Mouse (Mus musculus): ENCODE measurements around the gene Vasn. TPM values are rescaled to one million over a fixed set of nuclear protein-coding genes. Genes with fewer than 3 reads are reported as not detected.

Vasn gene
- polyA plus RNA-seq, 1 experiment from 2014 or later = 20.2 TPM

DNA sequence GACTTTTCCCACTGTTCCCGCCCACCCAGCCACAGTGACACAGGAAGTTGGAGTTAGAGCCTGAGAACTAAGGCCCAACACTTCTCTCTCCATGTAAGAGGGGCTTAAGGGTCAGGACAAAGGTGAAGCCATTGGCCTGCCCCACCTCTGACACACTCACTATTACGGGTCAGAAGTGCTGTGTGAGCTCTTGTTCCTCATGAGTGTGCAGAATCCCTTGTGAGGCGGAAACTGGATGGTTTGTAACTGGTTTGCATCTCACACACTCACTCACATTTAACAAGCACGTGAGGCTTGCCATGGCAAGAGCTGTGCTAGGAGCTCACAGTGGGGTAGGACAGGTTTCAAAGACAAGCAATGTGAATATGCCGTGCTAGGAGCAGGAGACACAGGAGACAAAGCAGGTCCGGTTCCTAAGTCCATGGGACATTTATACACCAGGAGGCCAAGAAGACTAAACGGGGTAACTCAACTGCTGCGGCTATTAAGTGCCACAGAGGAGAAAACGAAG is 16.9 kb downstream of the Vasn start:
- whole genome bisulfite sequencing = 41% methylated on average over 9 of the region's 9 CpGs
- Histone ChIP-seq H3K27me3 (ENCODE audit: control insufficient read depth, insufficient read depth, low read length) (no peaks in the 10 kb centered on the region), H3K4me2 (ENCODE audit: low read depth, severe bottlenecking) (no peak overlapping the region), H3K9me3 (ENCODE audit: control insufficient read depth, low read length) (no peaks in the 10 kb centered on the region), H3K4me3 (ENCODE audit: low read depth, low read length) (no peak overlapping the region), H3K27ac (replicated peaks; ENCODE audit: low read depth, low read length) (peak overlapping the region; percentile 97; the same call in 1 of the 2 replicates), H3K9ac (ENCODE audit: low read length) (no peak overlapping the region), H3K4me1 (ENCODE audit: control insufficient read depth, insufficient read depth, low read length) (peaks cover 78% of the 10 kb centered on the region), H3K36me3 (ENCODE audit: control insufficient read depth, insufficient read depth, low read length) (peaks cover 5% of the 10 kb centered on the region; the same call in 1 of the 2 replicates)
- ATAC-seq (ENCODE audit: insufficient number of reproducible peaks, low FRiP score, low TSS enrichment, low read depth) = no peak
- no peak for DNase-seq (ENCODE audit: low spot score)

DNA sequence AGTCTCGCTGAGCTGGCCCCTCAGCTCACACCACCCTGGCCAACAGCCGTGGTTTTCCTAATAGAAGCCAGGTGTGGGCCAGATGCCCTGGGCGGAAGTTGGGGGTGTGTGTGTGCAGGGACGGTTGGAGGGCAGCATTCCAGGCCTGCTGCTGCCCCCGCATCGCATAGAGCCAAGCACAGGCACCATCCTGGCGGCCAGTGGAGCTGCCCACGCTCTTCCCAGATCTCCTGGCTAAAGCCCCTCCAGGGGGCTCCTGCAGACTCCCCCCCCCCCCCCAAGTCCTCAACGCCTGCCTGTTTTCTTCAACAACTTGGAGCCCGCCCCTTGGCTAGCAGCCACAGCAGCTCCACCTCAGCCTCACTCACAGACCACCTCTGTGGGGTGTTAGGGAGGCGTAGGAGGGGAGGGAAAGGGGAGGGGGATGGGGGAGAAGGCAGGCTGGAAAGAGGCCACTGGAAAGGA is 19.1 kb downstream of the Vasn start:
- Histone ChIP-seq H3K4me2 (ENCODE audit: low read depth, severe bottlenecking) (peak overlapping the region; percentile 34; the same call in 1 of the 2 replicates), H3K27me3 (ENCODE audit: control insufficient read depth, insufficient read depth, low read length) (no peaks in the 10 kb centered on the region), H3K9ac (ENCODE audit: low read length) (peak overlapping the region; percentile 54), H3K9me3 (ENCODE audit: control insufficient read depth, low read length) (no peaks in the 10 kb centered on the region), H3K27ac (replicated peaks; ENCODE audit: low read depth, low read length) (peak overlapping the region; percentile 97), H3K36me3 (ENCODE audit: control insufficient read depth, insufficient read depth, low read length) (peaks cover 6% of the 10 kb centered on the region; the same call in 1 of the 2 replicates), H3K4me1 (ENCODE audit: control insufficient read depth, insufficient read depth, low read length) (peaks cover 56% of the 10 kb centered on the region), H3K4me3 (ENCODE audit: low read depth, low read length) (no peak overlapping the region)
- ATAC-seq (ENCODE audit: insufficient number of reproducible peaks, low FRiP score, low TSS enrichment, low read depth) = peak; percentile 96
- peak; percentile 96 for DNase-seq (ENCODE audit: low spot score)
- 8% methylated on average over 11 of the region's 11 CpGs for WGBS

DNA sequence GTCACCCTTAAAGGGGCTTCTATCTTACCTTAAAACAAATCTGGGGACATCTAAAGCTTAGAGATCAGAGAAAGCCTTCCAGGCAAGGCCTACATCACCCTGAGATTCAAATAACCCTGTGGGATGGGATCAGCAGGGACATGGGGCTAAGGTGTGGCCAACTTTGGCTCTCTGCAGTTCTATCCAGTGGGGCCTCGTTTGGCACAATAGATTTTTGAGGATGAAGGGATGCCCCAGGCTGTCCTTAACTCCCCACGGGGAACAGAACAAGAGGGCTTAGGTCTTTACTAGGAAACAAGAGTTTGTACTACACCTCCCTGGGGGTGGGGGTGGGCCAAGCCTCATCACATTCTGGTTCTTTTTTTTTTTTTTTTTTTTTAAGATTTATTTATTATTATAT is 19.6 kb downstream of the Vasn start:
- DNase-seq (ENCODE audit: low spot score) (no peak), ATAC-seq (ENCODE audit: insufficient number of reproducible peaks, low FRiP score, low TSS enrichment, low read depth) (peak; percentile 29; the same call in 1 of the 2 replicates)
- peaks cover 6% of the 10 kb centered on the region; the same call in 1 of the 2 replicates for H3K36me3 ChIP-seq (ENCODE audit: control insufficient read depth, insufficient read depth, low read length)
- H3K4me2 ChIP-seq (ENCODE audit: low read depth, severe bottlenecking) = peak overlapping the region; percentile 34
- H3K9ac ChIP-seq (ENCODE audit: low read length) = peak overlapping the region; percentile 54
- H3K9me3 ChIP-seq (ENCODE audit: control insufficient read depth, low read length) = no peaks in the 10 kb centered on the region
- H3K4me1 ChIP-seq (ENCODE audit: control insufficient read depth, insufficient read depth, low read length) = peaks cover 51% of the 10 kb centered on the region
- WGBS = 3% methylated on average over 2 of the region's 2 CpGs
- H3K27ac ChIP-seq (replicated peaks; ENCODE audit: low read depth, low read length) = peak overlapping the region; percentile 97
- H3K27me3 ChIP-seq (ENCODE audit: control insufficient read depth, insufficient read depth, low read length) = no peaks in the 10 kb centered on the region
- H3K4me3 ChIP-seq (ENCODE audit: low read depth, low read length) = no peak overlapping the region

DNA sequence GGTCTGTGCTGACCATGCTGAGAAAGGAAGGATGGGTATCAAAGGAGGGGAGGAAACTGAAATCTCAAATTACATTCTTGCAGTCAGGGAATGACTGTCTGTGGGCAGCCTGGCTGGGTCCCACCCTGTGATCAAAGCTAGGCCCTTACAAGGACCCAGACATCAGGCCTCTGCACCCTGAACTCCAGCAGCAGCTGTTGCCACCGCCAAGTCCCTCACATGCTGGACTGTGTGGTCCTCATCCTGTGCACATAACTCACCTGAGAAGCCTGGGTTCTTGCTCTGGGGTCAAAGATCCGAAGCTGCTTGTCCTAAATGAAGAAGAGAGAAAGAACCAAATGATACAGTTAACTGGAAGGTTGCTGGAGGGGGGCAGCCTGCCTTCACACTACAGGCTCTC is 21.9 kb downstream of the Vasn start:
- H3K36me3 ChIP-seq (ENCODE audit: control insufficient read depth, insufficient read depth, low read length) = peaks cover 4% of the 10 kb centered on the region; the same call in 1 of the 2 replicates
- WGBS = 52% methylated on average over 2 of the region's 2 CpGs
- no peak for ATAC-seq (ENCODE audit: insufficient number of reproducible peaks, low FRiP score, low TSS enrichment, low read depth)

DNA sequence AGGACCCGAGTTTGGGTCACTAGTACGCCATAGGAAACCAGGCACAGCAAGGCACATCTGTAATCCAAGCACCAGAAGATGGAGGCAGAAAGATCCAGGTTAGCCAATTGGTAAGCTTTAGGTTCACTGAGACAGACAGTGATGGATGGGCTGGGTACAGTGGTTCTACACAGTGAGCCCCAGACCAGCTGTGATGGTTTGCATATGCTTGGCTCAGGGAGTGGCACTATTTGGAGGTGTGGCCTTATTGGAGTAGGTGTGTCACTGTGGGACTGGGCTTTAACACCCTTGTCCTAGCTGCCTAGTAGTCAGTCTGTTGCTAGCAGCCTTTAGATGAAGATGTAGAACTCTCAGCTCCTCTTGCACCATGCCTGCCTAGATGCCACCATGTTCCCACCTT is 24.1 kb downstream of the Vasn start:
- peaks cover 7% of the 10 kb centered on the region for H3K36me3 ChIP-seq (ENCODE audit: control insufficient read depth, insufficient read depth, low read length)
- WGBS = 85% methylated on average over 2 of the region's 2 CpGs
- H3K9me3 ChIP-seq (ENCODE audit: control insufficient read depth, low read length) = no peaks in the 10 kb centered on the region
- peaks cover 20% of the 10 kb centered on the region; the same call in 1 of the 2 replicates for H3K4me1 ChIP-seq (ENCODE audit: control insufficient read depth, insufficient read depth, low read length)
- no peak overlapping the region for H3K9ac ChIP-seq (ENCODE audit: low read length)
- H3K4me2 ChIP-seq (ENCODE audit: low read depth, severe bottlenecking) = no peak overlapping the region
- no peaks in the 10 kb centered on the region for H3K27me3 ChIP-seq (ENCODE audit: control insufficient read depth, insufficient read depth, low read length)
- no peak for ATAC-seq (ENCODE audit: insufficient number of reproducible peaks, low FRiP score, low TSS enrichment, low read depth)
- no peak overlapping the region for H3K4me3 ChIP-seq (ENCODE audit: low read depth, low read length)
- DNase-seq (ENCODE audit: low spot score) = no peak
- H3K27ac ChIP-seq (replicated peaks; ENCODE audit: low read depth, low read length) = no peak overlapping the region

More for the DNA sequence above, 21.9 kb downstream of the Vasn start:
- Histone ChIP-seq H3K9me3 (ENCODE audit: control insufficient read depth, low read length) (no peaks in the 10 kb centered on the region), H3K4me3 (ENCODE audit: low read depth, low read length) (no peak overlapping the region), H3K4me2 (ENCODE audit: low read depth, severe bottlenecking) (no peak overlapping the region), H3K9ac (ENCODE audit: low read length) (no peak overlapping the region), H3K27me3 (ENCODE audit: control insufficient read depth, insufficient read depth, low read length) (no peaks in the 10 kb centered on the region), H3K4me1 (ENCODE audit: control insufficient read depth, insufficient read depth, low read length) (peaks cover 28% of the 10 kb centered on the region), H3K27ac (replicated peaks; ENCODE audit: low read depth, low read length) (peak overlapping the region; percentile 38; the same call in 1 of the 2 replicates)
- DNase-seq (ENCODE audit: low spot score) = no peak

DNA sequence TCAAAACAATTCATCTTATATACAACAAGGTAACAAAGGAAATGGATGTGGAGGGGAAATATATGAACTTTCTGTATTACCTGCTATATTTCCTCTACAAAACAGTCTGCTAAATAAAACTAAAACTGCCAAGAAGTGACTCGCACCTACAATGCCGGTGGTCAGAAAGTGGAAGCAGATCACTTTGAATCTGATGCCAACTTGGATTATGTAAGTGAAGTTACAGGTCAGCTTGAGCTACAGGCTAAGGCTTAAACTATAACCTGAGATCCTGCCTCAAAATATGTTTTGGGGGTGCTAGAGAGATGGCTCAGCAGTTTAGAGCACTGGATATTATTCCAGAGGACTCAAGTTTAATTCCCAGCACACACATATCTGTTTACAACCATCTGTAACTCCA is 26.0 kb downstream of the Vasn start:
- Histone ChIP-seq H3K4me2 (ENCODE audit: low read depth, severe bottlenecking) (no peak overlapping the region), H3K9me3 (ENCODE audit: control insufficient read depth, low read length) (no peaks in the 10 kb centered on the region), H3K4me1 (ENCODE audit: control insufficient read depth, insufficient read depth, low read length) (peaks cover 11% of the 10 kb centered on the region; the same call in 1 of the 2 replicates), H3K27ac (replicated peaks; ENCODE audit: low read depth, low read length) (no peak overlapping the region), H3K36me3 (ENCODE audit: control insufficient read depth, insufficient read depth, low read length) (peaks cover 10% of the 10 kb centered on the region), H3K9ac (ENCODE audit: low read length) (no peak overlapping the region), H3K27me3 (ENCODE audit: control insufficient read depth, insufficient read depth, low read length) (no peaks in the 10 kb centered on the region), H3K4me3 (ENCODE audit: low read depth, low read length) (no peak overlapping the region)
- WGBS = 97% methylated on average over 2 of the region's 2 CpGs
- ATAC-seq (ENCODE audit: insufficient number of reproducible peaks, low FRiP score, low TSS enrichment, low read depth) (no peak), DNase-seq (ENCODE audit: low spot score) (no peak)

DNA sequence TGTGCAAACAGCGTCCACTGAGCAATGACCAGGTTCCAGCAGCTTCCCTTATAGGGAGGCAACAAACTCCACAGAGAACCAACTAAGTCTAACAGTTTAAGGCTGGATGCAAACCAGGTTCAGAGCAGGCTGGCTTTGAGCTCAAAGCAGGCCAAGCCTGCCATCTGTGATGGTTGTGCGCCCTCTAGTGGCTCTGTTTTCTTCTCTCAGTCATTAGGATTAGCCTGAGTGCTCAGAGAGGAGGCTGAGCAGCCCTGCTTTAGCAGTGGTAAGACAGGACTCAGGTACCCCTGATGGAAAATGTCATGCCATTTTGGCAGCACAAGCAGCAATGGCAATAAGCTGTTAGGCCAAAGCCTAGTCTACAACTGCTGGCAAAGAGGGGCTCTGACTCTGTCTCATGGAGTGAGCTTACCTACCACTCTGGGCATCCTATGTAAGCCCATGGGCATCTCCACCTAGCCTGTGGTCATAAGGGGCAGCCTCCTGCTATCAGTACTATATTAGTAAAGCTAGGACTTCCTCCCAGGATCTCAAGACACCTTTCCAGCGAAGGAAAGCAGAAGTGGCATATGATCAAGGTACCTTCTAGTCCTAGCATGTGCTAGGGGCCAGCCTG is 27.6 kb downstream of the Vasn start:
- 0 out of 2 replicates have a peak overlapping the region, but pooled peaks have one; percentile 12 for H3K9ac ChIP-seq (ENCODE audit: low read length)
- H3K9me3 ChIP-seq (ENCODE audit: control insufficient read depth, low read length) = no peaks in the 10 kb centered on the region
- ATAC-seq (ENCODE audit: insufficient number of reproducible peaks, low FRiP score, low TSS enrichment, low read depth) (peak; percentile 51; the same call in 1 of the 2 replicates), DNase-seq (ENCODE audit: low spot score) (peak; percentile 95)
- H3K4me2 ChIP-seq (ENCODE audit: low read depth, severe bottlenecking) = no peak overlapping the region
- H3K4me3 ChIP-seq (ENCODE audit: low read depth, low read length) = no peak overlapping the region
- no peaks in the 10 kb centered on the region for H3K27me3 ChIP-seq (ENCODE audit: control insufficient read depth, insufficient read depth, low read length)
- no peak overlapping the region for H3K27ac ChIP-seq (replicated peaks; ENCODE audit: low read depth, low read length)
- peaks cover 4% of the 10 kb centered on the region; the same call in 1 of the 2 replicates for H3K4me1 ChIP-seq (ENCODE audit: control insufficient read depth, insufficient read depth, low read length)
- WGBS = 21% methylated on average over 3 of the region's 3 CpGs
- peaks cover 9% of the 10 kb centered on the region for H3K36me3 ChIP-seq (ENCODE audit: control insufficient read depth, insufficient read depth, low read length)

DNA sequence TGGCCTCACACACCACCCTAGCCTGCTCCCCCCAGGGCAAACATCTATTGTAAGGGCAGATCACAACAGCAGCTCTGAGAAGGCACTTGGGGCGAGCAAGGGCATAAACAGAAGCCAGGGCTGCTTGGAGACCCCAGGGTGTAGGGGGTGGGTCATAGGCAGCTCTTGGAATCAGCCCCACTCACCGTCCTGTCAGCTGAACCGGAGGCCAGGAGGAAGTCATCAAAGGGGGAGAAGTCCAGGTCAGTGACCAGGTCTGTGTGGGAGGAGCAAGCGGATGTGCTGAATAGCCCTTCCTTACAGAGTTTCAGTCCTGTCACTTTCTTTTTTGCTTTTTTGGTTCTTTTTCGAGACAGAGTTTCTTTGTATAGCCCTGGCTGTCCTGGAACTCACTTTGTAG is 30.6 kb downstream of the Vasn start:
- H3K4me3 ChIP-seq (ENCODE audit: low read depth, low read length) = no peak overlapping the region
- ATAC-seq (ENCODE audit: insufficient number of reproducible peaks, low FRiP score, low TSS enrichment, low read depth) (no peak), DNase-seq (ENCODE audit: low spot score) (no peak)
- no peak overlapping the region for H3K27ac ChIP-seq (replicated peaks; ENCODE audit: low read depth, low read length)
- no peaks in the 10 kb centered on the region for H3K9me3 ChIP-seq (ENCODE audit: control insufficient read depth, low read length)
- H3K4me2 ChIP-seq (ENCODE audit: low read depth, severe bottlenecking) = no peak overlapping the region
- 72% methylated on average over 5 of the region's 5 CpGs for WGBS
- no peaks in the 10 kb centered on the region for H3K27me3 ChIP-seq (ENCODE audit: control insufficient read depth, insufficient read depth, low read length)
- H3K4me1 ChIP-seq (ENCODE audit: control insufficient read depth, insufficient read depth, low read length) = peaks cover 4% of the 10 kb centered on the region; the same call in 1 of the 2 replicates
- H3K9ac ChIP-seq (ENCODE audit: low read length) = no peak overlapping the region
- H3K36me3 ChIP-seq (ENCODE audit: control insufficient read depth, insufficient read depth, low read length) = peaks cover 10% of the 10 kb centered on the region
